Mouse (Mus musculus) brain, embryonic 14.5 days (tissue): ENCODE results near the gene Aqp6.

Experiments used
- CTCF ChIP-seq: fragments of 200-500 bp; IDR thresholded peaks from 2 replicates; pipeline ENCODE4 v1.5.1; 2012; ENCODE audit warnings: inconsistent platforms, mild to moderate bottlenecking, moderate library complexity, borderline replicate concordance; ENCODE audit not compliant: insufficient read depth, insufficient read length; ENCODE audit errors: extremely low read depth
- POLR2A ChIP-seq: fragments of 200-500 bp; IDR thresholded peaks from 2 replicates; pipeline ENCODE4 v1.6.1; 2012; ENCODE audit warnings: mild to moderate bottlenecking, inconsistent platforms, borderline replicate concordance; ENCODE audit not compliant: poor library complexity, insufficient read depth, insufficient read length, severe bottlenecking; ENCODE audit errors: extremely low read depth

GRCm38 (mm10) chr15:99586525-99586924, 14.7 kb upstream of the Aqp6 start:
- TF ChIP-seq POLR2A, result no peak
- TF ChIP-seq CTCF, result no peak
